Mouse (Mus musculus) C2C12 (cell line): Measurements from ENCODE around the gene Cacna1e.

Experiments used
- CEBPB ChIP-seq: IDR thresholded peaks from one replicate; pipeline ENCODE4 v1.6.1; 2011; ENCODE audit warnings: low read depth, mild to moderate bottlenecking, control low read depth, moderate library complexity
- CTCF ChIP-seq: IDR thresholded peaks from one replicate; pipeline ENCODE4 v1.5.1; 2011; ENCODE audit not compliant: control insufficient read depth, insufficient read depth, insufficient read length
- FOSL1 ChIP-seq: IDR thresholded peaks from one replicate; pipeline ENCODE4 v1.8.0; 2011; ENCODE audit warnings: mild to moderate bottlenecking, low read length; ENCODE audit not compliant: poor library complexity, insufficient read depth, severe bottlenecking
- MAX ChIP-seq: IDR thresholded peaks from one replicate; pipeline ENCODE4 v1.6.1; 2011; ENCODE audit warnings: mild to moderate bottlenecking, control low read depth
- MYOD1 ChIP-seq: IDR thresholded peaks from one replicate; pipeline ENCODE4 v1.6.1; 2011; ENCODE audit warnings: low read depth; ENCODE audit not compliant: control insufficient read depth, insufficient read length
- MYOG ChIP-seq: IDR thresholded peaks from one replicate; pipeline ENCODE4 v1.6.1; 2011; ENCODE audit not compliant: control insufficient read depth, insufficient read length; ENCODE audit errors: extremely low read depth
- USF1 ChIP-seq: IDR thresholded peaks from one replicate; pipeline ENCODE4 v1.6.1; 2011; ENCODE audit warnings: low read depth, mild to moderate bottlenecking, control low read depth, moderate library complexity

GRCm38 (mm10) chr1:154433112-154433511 is 451.2 kb downstream of the Cacna1e start:
- TF ChIP-seq CTCF (no peak), USF1 (no peak), MAX (no peak), FOSL1 (no peak), MYOG (no peak), MYOD1 (no peak), CEBPB (no peak)
